Mouse (Mus musculus) heart, postnatal 0 days (tissue): ENCODE measurements around the gene Pfn3.

Experiments used
- CTCF ChIP-seq: IDR thresholded peaks from 2 replicates; pipeline ENCODE4 v1.5.1; 2016; ENCODE audit warnings: antibody characterized with exemption, control low read depth, low read depth
- EP300 ChIP-seq: IDR thresholded peaks from 2 replicates; pipeline ENCODE4 v1.6.1; 2016; ENCODE audit warnings: antibody characterized with exemption, low read depth

GRCm38 (mm10) chr13:55464027-55464884 lies 49.2 kb upstream of the Pfn3 start, which contains the start of gene Prr7:
- TF ChIP-seq CTCF = no peak
- TF ChIP-seq EP300 = no peak
